Mouse (Mus musculus): ENCODE measurements around the gene Cdyl2.

Cdyl2 gene

DNA sequence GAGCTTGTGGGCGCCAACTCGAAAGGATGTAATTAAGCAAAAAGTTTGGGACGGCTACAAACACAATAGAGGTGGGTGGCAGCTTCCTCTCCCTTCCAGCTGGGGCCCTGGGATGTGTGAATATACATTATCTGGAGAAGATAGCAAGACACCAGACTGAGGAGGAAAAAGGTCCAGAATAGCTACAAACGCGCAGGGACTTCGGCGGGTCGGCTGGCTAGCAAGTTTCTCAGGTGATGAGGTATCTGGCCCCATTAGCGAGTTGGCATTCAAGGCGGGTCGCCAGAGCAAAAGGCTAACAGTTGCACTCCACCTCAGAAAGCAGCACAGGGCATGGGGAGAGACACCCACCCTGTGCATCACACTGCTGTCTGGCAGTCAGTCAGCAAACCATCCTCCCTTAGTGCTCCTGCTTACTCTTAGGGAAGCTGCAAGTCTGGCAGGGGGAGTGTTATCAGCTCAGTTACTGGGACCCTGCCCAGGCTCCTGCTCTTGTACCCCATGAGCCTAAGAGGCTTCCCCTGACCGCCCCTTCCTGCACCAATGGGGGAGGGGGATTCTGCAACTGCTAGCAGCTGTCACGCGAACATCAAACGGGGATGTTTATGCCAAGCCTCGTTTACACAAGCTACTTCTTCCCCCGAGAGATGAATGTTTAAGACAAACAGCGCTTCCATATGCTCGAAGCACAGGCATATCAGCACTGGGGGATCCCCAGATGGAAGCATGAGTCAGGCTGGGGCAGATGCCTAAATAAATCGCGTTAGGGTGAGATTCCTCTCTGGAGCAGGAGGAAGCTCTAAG lies 111.4 kb downstream of the Cdyl2 start:
- no peak for DNase-seq (ENCODE audit: low spot score)

GRCm38 (mm10) chr8:116619686-116620320 lies 113.0 kb downstream of the Cdyl2 start:
- DNase-seq (ENCODE audit: low spot score): no peak

GRCm38 (mm10) chr8:116619221-116619620 lies 113.6 kb downstream of the Cdyl2 start:
- DNase-seq (ENCODE audit: low spot score): no peak

DNA sequence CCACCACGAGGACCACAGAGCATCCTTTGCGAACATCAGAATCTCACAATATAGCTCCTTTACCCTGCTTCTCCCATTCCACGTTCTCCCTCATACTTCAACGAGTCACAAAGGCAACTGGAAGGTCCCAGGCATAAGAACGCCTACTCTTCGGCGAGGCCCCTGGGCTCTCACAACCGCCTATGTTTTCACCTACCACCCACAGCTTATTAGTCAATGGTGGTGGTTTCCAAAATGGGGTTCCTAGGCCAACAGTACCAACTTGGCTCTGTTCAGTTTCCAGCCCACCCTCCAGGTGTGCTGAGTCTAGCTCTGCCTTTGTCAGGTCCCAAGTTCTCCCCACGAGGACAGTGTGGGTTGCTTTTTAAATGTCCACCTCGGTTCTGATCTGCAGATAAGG lies 114.0 kb downstream of the Cdyl2 start:
- no peak for DNase-seq (ENCODE audit: low spot score)

DNA sequence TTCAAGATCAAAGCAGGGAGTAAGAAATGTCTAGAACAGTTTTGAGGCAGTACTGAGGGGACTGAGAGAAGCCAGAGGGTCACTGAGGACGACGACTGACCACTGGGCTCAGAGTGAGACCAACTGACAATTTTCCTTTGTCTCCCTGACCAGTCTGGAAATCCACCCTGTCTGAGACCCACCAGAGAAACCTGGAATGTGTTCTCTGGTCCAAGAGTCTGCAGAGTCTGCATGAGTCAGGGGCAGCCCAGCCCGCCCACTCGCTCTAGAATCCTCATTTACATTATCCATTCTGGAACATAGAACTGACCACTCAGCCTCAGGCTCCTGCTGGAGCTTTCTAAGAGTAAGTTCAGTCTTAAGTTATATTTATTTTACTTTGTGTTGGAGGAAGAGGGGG lies 114.9 kb downstream of the Cdyl2 start:
- no peak for DNase-seq (ENCODE audit: low spot score)

DNA sequence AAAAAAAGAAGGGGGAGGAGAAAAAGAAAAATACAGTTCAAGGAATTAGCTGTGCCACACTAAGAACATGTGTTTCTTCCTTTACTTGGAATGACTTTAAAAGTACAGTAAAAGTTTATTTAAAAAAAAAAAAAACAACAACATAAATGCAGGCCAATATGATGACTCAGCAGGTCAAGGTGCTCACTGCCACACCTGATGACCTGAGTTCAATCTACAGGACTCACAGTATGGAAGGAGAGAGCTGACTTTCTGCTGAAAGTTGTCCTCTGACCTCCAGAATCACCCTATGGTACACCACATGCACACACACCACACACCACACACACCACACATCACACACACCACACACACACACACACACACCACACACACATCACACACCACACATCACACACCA lies 116.4 kb downstream of the Cdyl2 start:
- DNase-seq (ENCODE audit: low spot score): no peak

DNA sequence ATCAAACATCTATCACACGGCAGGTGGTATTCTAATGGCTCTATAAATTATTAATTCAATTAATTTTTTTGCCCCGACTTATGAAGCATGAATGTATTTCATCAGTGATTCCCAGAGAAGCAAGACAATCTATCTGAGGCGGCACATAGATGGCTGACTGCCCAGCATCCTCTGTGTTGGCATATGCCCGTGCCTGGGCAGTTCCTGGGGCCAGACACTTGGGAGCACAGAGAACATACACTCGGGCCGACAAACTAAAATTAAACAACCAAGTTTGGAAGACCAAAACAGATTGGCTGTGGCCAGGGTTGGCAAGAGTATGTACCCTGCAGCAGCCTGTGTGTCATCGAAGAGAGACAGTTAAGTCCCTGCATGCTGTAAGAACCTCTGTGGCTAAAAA lies 117.9 kb downstream of the Cdyl2 start:
- DNase-seq (ENCODE audit: low spot score): no peak

- no peak for DNase-seq (ENCODE audit: low spot score)
Observed at GRCm38 (mm10) chr8:116606171-116606570, 126.6 kb downstream of the Cdyl2 start.

GRCm38 (mm10) chr8:116602806-116603205 lies 130.0 kb downstream of the Cdyl2 start:
- DNase-seq (ENCODE audit: low spot score): no peak

DNA sequence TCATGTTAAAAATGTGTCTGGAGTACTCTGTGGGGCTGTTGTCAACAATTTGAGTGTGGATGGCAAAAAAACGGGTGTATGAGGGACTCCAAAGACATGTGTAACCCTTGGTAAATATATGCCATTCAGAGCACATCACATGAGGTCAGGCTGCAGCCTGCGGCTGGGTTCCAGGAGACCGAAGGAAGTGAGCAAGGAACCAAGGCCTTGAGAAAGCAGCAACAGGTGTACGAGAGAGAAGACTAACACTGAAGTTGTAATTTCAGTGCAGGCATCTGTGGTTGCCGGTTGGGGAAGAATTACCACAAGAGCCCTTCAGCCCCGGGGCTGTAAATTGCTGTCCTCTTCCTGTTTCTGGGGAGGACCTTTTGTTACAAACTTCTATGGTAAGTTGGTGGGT lies 133.1 kb downstream of the Cdyl2 start:
- no peak for DNase-seq (ENCODE audit: low spot score)

DNA sequence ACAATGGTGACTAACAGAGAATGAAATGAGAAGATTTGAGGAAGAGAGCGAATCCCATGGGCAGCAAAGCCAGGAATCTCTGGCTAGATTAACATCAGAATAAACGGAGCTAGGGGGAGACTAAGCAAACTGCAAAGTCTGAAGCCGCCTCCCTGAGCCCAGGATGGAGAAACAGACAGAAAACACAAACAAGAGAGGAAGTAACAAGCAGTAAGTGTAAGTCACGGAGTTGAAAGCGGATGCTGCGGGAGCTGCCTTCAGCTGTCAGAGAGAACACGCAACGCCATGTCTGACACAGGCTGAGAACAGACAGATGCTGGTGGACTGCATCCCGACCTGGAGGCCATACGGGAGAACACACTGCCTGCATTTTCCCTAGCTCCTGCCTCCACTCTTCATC lies 141.6 kb downstream of the Cdyl2 start:
- no peak for DNase-seq (ENCODE audit: low spot score)

DNA sequence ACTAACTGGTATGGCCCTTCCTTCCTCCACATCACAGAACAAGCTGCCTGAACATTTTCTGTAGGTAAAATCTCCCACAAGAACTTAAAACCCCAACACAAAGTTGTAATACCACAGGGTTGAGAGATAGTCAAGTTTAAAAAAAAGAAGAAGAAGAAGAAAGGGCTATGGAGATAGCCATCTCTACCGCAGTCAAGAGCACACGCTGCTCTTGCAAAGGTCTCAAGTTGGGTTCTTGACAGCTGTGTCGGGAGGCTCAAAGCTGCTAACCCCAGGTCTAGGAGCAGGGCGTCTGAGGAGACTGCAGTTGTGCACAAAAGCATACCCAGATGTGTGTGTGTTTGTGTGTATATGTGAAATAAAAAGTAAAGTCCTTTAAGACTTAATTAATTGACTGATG lies 142.2 kb downstream of the Cdyl2 start:
- no peak for DNase-seq (ENCODE audit: low spot score)

- no peak for DNase-seq (ENCODE audit: low spot score)
Observed at GRCm38 (mm10) chr8:116590106-116590505, 142.7 kb downstream of the Cdyl2 start.

DNA sequence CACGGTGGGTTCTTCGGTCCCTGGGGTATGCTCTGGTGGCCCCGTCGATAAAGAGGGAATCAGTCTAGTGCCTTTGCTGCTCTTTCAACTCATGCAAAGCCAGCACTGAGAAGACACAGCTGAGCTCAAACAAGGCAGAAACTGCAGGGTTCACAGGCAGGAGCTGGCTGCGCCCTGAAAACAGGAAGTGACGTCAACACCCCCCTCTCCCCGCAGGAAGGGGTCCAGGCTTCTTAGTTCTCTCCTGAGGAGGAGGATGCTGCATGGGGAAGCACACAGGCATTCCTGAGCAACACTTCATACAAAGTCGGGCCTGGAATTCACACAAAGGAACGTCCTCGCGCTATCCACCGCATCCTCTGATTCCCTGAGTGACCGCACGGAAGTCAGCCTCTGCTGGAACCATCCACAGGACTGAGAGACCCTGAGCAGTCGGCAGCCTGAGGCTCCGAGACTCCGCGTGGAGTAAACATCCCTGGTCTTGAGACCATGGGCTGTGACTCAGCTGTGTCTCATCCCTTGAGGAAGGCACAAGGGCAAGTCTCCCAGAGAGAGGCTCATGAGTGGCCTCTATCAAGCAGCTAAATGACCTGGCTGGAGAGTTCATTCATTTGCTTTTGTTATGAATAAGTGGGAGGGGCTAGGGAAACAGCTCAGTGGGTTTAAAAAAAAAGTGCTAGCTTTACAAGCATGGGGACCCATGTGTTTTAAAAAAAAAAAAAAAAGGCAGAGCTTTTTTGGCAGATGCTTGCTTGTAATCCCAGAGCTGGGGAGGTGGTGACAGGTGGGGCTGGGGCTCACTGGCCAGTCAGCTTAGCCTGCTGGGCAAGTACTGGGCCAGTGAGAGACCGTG lies 144.9 kb downstream of the Cdyl2 start:
- no peak for DNase-seq (ENCODE audit: low spot score)

- DNase-seq (ENCODE audit: low spot score): no peak
Observed at GRCm38 (mm10) chr8:116581318-116582019, 151.3 kb downstream of the Cdyl2 start.

DNA sequence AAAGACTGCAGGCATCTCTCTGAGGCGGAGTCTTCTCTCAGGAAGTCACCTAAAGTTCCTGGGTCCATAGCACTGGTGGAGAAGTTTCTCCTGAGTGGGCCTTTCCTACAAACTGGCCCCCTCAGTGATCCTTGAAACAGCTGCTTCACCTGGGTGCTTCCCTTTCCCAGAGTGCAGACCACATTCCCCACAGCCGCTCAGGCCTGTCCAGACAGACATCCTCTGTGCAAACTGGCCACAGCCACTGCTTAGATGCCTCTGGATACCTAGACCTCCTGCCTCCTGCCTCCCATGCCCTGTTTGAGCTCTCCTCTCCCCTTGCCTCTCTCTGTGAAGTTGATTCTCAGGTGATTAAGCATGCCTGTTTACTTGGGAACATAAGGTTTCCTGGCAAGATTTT lies 156.1 kb downstream of the Cdyl2 start:
- no peak for DNase-seq (ENCODE audit: low spot score)

- DNase-seq (ENCODE audit: low spot score): no peak
Observed at GRCm38 (mm10) chr8:116573085-116573484, 159.7 kb downstream of the Cdyl2 start.

GRCm38 (mm10) chr8:116552778-116553177 lies 180.0 kb downstream of the Cdyl2 start:
- no peak for DNase-seq (ENCODE audit: low spot score)

- no peak for DNase-seq (ENCODE audit: low spot score)
Observed at GRCm38 (mm10) chr8:116552255-116552654, 180.5 kb downstream of the Cdyl2 start.

DNA sequence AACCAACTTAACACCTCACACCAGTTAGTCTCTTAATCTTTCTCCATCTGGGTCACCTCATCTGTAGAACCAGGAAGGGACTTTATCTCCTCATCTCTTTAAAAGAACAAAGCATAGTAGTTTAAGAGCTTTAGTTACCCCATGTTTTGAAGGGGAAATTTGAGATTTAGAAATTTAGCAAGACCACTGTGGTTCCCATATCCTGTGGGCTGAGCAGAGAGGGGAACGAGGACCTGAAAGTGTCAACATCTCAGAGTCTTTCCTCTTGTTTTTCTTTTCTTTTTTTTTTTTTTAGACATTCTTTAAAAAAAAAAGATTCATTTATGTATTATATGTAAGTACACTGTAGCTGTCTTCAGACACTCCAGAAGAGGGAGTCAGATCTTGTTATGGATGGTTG lies 189.4 kb downstream of the Cdyl2 start:
- DNase-seq (ENCODE audit: low spot score): no peak

DNA sequence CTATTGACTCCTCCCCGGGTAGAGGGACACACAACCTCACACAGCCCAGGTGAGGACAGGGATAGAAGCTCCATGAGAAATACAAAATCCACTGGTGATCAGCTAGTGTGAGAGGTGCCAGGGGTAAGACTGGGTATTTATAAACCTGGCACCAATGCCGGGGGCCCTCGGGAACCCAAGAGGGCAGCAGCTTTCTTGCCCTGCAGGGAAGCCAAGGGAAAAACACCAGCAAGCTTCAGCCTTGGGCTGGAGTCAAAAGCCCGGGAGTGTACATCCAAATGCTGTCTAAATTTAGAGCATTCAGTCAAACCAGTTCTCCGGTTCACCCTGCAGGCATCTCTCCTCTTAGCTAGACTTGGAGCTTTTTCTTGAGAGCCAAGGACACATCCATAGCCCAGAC lies 189.9 kb downstream of the Cdyl2 start:
- no peak for DNase-seq (ENCODE audit: low spot score)

- DNase-seq (ENCODE audit: low spot score): no peak
Observed at GRCm38 (mm10) chr8:116540136-116540535, 192.7 kb downstream of the Cdyl2 start.

All from c-Kit-positive CD71-positive TER-119-positive erythroid progenitor cells, embryonic 14.5 days (primary cell).